Mouse (Mus musculus) ovary, postnatal 10 days (tissue): Measurements from ENCODE around the gene Josd2.
A peak's percentile ranks its signal among the peaks of the same experiment; 100 is the strongest.

Experiments
- DNase-seq: peaks from one replicate; pipeline ENCODE4 v3.0.0; 2022; ENCODE audit warnings: low spot score

The Josd2 gene

GRCm38 (mm10) chr7:44467811-44468411, at the start of gene Josd2:
Gene Josd2, plus strand, starts transcription at chr7:44467980.
- DNase-seq, result peak; percentile 65

DNA sequence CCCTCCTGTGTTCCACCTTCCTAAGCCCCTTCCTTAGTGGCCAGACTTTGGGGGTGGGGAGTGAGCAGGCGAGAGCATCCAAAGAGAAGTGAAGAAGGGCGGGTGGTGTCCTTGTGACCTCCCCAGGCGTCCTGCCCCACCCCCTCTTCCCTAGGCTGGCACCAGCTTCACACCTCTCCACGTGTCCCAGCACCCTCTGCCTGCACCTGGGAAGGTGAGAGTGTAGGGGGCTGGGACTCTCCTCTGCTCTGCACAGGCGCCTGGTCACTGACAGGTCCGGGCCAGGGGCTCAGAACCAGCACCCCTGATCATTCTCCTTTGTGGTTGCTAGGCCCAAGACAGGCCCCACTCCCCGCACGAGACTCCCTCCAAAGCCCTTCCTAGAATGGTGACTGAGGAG, 40.1 kb upstream of the Josd2 start:
- DNase-seq, result no peak

GRCm38 (mm10) chr7:44428171-44428950, 39.4 kb upstream of the Josd2 start:
- DNase-seq, result no peak

- no peak for DNase-seq
These were observed 38.7 kb upstream of the Josd2 start, which contains the start of gene Lrrc4b for GRCm38 (mm10) chr7:44428968-44429521. Gene Lrrc4b, plus strand, starts transcription at chr7:44429018.

DNA sequence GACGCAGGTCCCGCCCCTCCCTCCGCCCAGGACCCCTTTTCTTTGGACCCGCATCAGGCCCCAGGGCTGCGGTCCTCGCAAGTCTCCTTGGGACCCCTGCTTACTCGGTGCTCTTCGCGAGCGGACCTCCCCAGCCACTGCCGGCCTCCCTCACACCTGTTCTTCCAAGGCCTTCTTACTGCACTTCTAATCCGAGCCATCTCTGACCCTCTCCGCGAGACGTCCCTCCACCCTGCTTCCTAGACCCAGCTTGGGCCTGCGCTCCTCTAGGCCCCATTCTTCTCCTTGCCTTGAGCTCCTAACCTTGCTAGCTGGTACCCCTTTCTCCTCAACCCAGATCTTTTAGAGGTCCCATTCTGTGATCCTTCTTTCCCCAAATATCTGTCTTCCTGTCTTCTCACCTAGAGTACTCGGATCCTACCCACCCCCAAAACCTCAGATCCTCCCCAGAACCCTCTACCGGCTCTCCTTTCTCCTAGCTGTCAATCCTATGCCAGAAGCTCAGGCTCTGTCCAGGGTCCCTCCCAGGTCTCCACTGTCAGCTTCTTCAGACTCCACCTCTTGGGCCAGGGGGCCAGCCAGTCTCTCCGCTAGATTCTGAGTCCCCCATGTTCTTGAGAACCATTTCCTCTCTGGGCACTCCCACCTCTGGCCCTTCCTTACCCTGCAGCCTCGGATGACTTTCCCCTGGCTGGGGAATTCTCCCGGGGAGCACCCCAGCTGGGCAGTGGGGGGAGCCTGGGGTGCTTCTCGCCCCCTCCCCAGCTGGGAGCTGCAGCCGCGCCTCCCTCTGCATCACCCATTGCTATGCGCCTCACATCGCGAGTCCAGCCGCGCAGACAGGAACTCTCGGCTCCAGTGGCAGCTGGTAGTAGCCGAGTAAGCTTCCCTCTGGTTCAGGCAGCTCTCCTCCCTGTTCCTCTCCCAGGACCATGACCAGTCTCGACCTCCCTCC, 38.0 kb upstream of the Josd2 start:
- DNase-seq, result no peak

DNA sequence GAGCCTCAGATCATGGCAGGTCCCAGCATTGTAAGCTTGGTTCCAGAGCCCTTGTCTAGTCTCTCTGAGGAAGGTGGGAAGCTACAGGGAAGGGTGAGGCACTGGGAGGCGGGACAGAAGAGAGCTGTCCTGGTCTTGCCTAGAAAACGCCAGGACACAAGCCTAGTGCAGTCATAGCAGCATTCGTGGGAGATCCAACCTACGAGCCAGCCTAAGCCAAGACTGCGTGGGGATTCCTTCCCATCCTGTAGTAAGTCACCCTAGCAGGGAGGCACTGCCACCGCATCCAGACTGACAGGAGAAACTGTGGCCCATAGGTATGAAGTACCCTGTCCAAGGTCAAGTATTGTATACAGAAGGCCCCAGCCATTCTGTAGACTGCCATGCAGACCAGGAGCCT, 35.2 kb upstream of the Josd2 start:
- no peak for DNase-seq

- DNase-seq, result no peak
These were observed 34.4 kb upstream of the Josd2 start for GRCm38 (mm10) chr7:44433371-44433770.

- no peak for DNase-seq
These were observed 33.7 kb upstream of the Josd2 start for GRCm38 (mm10) chr7:44434089-44434488.

GRCm38 (mm10) chr7:44435796-44436195, 32.0 kb upstream of the Josd2 start:
- no peak for DNase-seq

GRCm38 (mm10) chr7:44436267-44436666, 31.5 kb upstream of the Josd2 start:
- no peak for DNase-seq

DNA sequence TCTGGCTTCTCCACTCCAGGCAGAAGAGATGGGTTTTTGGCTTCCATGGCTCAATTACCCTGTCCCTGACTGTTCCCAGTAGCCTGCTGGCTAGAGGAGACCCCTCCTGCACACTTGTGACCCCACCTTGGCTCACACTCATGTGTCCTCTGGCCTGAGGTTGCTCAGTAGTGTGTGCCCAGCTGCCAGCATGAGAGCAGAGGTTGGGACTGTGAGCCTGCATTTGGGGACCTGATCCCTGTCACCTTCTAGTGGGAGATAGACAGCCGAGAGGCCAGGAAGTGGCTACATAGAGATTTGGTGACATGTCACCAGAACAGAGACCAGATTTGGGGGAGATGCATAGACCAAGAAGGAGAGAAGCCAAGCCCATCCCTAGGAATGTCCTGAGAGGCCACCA, 30.6 kb upstream of the Josd2 start:
- no peak for DNase-seq

DNA sequence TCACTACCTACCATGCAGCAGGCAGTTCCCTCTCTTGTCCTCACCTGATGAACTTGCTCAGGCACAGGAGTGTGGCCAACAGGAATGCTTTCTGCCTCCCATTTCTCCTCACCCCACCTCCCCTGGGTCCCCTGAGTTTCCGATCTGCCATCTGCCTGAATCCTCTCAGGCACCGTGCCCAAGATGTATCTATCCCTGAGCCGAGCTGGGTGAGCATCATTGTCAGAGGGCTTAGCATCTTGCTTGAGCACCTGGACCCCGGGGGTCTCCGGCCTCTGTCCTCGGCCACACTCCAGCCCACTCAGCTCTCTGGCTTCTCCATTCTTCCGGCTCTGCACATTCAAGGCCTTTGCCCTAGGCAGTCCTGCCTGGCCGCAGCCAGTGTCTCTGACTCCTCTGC, 29.8 kb upstream of the Josd2 start:
- DNase-seq, result no peak

DNA sequence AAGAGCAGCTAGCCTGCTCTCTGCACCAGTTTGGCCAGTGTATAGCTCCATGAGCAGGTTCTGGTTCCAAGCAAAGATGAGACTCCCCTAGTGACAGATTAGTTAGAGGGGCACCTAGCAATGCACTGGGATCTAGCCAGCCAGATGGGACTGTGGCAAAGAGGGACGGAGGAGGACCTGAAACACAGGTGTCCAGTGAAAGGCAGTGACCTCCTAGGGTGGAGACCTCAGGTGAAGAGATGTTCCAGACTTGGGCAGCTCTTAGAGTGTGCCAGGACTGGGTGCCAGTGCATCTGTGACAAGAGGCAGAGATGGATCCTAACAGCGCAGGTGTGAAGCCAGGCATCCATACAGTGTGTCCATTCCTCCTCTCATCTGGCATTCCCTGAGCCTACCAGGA, 28.1 kb upstream of the Josd2 start:
- DNase-seq, result no peak

GRCm38 (mm10) chr7:44440479-44440878, 27.3 kb upstream of the Josd2 start:
- no peak for DNase-seq

DNA sequence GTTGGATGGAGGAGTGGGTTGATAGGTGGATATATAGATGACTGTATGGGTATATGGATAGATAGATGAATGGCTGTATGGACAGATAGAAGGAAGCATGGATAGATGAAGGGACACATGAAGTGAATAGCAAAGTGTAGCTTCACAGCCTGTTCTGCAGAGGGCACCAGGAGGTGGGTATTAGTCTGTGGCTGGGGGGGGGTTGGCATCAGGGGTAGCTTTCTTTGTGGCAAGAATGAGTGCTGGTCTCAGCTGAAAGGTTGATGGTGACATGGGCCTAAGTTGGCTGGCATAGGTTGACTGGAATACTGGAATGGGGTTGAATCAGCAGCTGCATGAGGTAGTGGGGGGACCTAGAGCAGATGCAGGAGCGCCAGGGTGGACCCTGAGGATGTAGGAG, 26.6 kb upstream of the Josd2 start:
- DNase-seq, result no peak

- no peak for DNase-seq
These were observed 26.1 kb upstream of the Josd2 start for GRCm38 (mm10) chr7:44441648-44442109.

DNA sequence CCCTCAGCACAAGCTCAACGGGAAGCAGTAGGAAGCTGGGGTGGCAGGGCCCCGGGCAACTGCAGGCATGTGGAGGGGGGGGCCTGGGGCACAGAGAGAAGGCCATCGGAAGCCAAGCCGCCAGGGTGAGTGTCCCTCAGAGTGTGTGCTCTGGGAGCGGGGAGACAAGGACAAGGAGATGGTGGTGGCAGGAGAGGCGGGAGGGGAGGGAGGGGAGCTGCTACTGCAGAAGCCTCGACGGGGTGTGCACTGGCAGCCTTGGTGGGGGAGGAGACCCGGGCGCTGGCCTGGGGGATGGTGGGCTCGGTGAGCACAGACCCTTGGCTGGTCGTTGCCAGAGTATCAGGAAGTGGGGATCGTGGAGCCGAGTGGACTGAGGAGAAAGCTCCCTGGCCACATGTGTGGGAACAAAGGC, 25.4 kb upstream of the Josd2 start:
- no peak for DNase-seq

DNA sequence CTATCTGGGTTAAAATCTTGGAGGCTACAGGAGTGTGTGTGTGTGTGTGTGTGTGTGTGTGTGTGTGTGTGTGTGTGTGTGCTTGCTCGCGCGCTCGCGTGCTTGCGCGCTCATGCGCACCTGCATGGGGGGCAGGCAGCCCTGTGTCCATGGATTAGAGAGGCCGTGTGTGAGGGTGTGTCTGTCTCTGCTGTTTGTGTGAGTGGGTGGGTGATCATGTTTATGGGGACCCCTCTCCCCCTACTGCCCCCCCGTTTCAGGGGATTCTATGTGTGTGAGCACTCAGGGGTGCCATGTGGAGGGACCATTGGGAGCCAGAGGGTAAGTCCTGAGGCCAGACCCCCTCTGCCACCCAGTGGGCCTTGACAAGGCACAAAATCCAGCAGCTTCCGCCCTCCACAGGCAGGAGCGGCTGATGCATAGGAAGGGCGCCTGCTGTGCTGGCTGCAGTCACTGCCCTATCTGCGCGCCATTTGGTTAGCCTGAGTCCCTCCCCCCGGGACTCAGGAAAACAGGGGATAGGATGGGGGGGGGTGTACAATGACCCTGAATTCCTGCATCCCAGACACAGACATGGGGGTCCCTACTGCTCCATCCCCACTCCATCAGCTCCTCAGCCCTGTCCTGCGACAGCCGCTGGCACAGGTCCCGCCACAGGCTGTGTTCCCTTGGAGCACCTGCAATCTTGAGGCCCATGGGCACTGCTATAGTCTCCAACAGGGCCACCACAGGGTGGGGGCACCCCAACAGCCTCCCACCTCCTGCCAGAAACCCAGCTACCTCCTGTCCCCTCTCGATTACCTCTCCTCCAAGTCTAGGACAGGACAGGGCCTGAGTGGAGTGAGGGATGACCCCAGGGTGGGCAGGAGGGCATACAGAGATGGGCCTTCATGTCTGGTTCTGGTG, 24.3 kb upstream of the Josd2 start:
- DNase-seq, result no peak

DNA sequence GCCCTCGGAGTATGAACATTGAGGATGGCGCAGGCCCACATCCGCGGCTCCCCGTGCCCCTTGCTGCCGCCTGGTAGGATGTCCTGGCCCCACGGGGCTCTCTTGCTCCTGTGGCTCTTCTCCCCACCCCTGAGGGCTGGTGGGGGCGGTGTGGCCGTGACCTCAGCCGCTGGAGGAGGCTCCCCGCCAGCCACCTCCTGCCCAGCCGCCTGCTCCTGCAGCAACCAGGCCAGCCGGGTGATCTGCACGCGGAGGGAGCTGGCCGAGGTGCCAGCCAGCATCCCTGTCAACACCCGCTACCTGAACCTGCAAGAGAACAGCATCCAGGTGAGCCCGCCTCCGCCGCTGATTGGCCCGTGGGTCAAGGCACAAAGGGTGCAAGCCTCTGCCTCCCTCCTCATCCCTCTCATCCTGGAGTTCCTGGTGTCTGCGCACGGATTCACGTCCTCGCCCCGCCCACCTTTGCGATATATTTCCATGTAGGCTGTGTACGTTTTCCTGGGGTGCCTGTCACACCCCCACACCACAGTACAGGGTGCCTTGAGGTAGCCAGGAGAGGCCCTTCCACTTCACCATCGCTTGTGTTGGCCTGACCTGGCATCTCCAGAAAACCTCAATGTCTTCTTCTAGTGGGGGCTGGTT, 22.8 kb upstream of the Josd2 start:
- no peak for DNase-seq

DNA sequence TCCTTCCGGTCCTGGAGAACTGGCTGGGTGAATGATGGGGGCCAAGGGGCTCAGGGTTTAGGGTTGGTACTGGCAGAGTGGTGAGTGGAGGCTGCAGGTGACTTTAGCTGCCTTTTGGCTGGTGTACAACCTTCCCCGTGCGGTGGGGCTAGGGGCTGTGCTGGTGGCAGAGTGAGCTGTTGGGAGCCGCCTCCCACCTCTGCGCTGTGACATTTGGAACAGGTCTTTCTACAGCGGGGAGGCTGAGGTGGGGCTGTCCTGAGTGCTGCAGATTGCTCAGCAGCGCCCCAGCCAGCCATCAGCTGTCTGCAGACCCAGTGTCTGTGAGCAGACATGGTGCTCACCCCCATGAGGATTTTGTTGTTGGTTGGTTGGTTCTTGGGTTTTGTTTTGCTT, 22.3 kb upstream of the Josd2 start:
- DNase-seq, result no peak
